Mouse (Mus musculus) myocyte (in vitro differentiated cells): ENCODE measurements around the gene Fxyd5.

ENCODE experiments used
- CEBPB ChIP-seq: IDR thresholded peaks from 2 replicates; pipeline ENCODE4 v1.6.1; 2011; ENCODE audit warnings: mild to moderate bottlenecking, moderate library complexity; ENCODE audit not compliant: poor library complexity, insufficient read depth, severe bottlenecking
- E2F4 ChIP-seq: IDR thresholded peaks from one replicate; pipeline ENCODE4 v1.6.1; 2011; ENCODE audit warnings: mild to moderate bottlenecking, control low read depth, moderate library complexity; ENCODE audit not compliant: insufficient read depth
- POLR2A ChIP-seq: IDR thresholded peaks from one replicate; pipeline ENCODE4 v1.6.1; 2011; ENCODE audit warnings: low read depth, mild to moderate bottlenecking, control low read depth, moderate library complexity; ENCODE audit not compliant: insufficient read length
- SRF ChIP-seq: IDR thresholded peaks from one replicate; pipeline ENCODE4 v1.6.1; 2011; ENCODE audit warnings: low read depth; ENCODE audit not compliant: control insufficient read depth, insufficient read length

DNA sequence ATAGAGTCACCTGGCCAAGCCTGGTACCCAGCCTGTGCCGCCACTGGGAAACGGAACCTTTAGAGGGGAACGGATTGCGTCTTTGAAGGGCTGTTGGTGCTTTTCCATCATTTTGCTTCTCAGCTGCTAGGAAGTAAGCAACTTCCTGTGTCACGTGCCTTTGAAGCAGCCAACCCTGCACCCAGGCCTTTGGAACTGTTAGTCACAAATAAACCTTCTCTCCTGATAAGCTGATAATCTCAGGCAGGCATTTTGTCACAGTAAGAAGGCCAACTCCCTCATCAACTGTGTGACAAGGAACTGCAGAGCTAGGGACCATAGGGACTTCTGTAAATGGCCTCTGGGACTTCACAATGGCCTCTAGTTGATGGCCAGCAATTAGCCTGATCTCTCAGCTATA is 50.1 kb downstream of the Fxyd5 start:
- TF ChIP-seq SRF: no peak
- TF ChIP-seq POLR2A: no peak
- TF ChIP-seq CEBPB: no peak
- TF ChIP-seq E2F4: no peak
